Mouse (Mus musculus): ENCODE data around the gene Palb2. TPM values are rescaled to one million over a fixed set of nuclear protein-coding genes. Genes with fewer than 3 reads are reported as not detected.

Gene Palb2
- 1.6 and 2.9 TPM in 2 replicates for polyA plus RNA-seq (2012; rRNA removed)

GRCm38 (mm10) chr7:122132497-122133337 lies at the start of gene Palb2, which contains the start of gene Dctn5:
Gene Palb2 (minus strand): TSS chr7:122132985.
Gene Dctn5 (plus strand): TSS chr7:122133041.

DNA sequence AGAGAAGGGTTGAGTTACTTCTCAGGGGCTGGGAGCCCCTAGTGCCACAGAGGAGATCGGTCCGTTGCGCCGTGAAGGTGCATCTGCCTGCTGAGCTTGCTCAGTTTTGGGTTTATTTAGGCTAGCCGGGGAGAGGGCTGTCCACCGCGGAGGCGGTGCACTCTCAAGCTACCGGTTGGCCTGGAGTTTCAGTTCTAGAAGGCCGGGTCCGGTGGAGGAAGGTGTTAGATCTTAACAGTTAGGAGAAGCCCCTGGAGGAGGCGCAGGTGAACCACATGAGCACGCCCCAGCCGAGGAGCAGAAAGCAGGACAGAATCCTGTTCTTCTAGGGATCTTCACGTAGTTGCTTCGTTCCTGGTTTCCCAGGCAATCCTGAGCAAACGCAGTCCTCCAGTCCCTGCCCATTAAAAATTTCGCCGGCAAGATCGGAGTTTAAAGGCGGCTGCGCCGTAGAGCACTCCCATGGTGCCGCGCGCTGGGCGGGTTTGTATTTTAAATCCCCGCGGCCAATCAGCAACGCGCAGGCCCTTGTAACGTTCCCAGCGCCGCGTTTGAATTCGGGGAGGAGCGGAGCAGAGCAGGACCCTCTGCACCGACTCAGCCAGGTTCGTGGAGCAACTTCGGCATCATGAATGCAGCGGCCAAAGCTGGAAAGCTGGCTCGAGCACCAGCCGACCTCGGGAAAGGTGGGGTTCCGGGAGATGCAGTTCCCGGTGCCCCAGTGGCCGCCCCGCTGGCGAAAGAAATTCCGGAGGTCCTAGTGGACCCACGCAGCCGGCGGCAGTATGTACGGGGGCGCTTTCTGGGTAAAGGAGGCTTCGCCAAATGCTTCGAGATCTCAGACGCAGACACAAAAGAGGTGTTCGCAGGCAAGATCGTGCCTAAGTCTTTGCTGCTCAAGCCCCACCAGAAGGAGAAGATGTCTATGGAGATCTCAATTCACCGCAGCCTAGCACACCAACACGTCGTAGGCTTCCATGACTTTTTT lies 26.4 kb upstream of the Palb2 start, which contains the start of gene Plk1:
Gene Plk1, plus strand, starts transcription at position 525 of the 988 bp plus-strand sequence.

GRCm38 (mm10) chr7:122101747-122102244 lies 31.0 kb downstream of the Palb2 start, which contains the start of gene Ndufab1:
Gene Ndufab1 (minus strand): TSS chr7:122101886.

GRCm38 (mm10) chr7:122066945-122067516 lies 65.8 kb downstream of the Palb2 start, which contains the start of the genes Ubfd1 and Ears2:
Gene Ubfd1 (plus strand): TSS chr7:122067175.
Gene Ears2 (minus strand): TSS chr7:122067263.

Other genes starting within 250 kb of the Palb2 start
- 23.1 and 26.4 TPM in 2 replicates for gene Cog7, start 151.3 kb downstream of the Palb2 start, polyA plus RNA-seq (2012; rRNA removed)
- 124 and 157 TPM in 2 replicates for gene Gga2, start 111.8 kb downstream of the Palb2 start, polyA plus RNA-seq (2012; rRNA removed)
- 35.1 and 48.5 TPM in 2 replicates for gene Ubfd1, start 65.8 kb downstream of the Palb2 start, polyA plus RNA-seq (2012; rRNA removed)
- 22.3 and 25.2 TPM in 2 replicates for gene Ears2, start 65.7 kb downstream of the Palb2 start, polyA plus RNA-seq (2012; rRNA removed)
- gene Ndufab1, start 31.1 kb downstream of the Palb2 start, polyA plus RNA-seq (2012; rRNA removed), result 426 and 1,314 TPM in 2 replicates
- gene Dctn5, start 56 bp upstream of the Palb2 start, polyA plus RNA-seq (2012; rRNA removed), result 66.5 and 81.3 TPM in 2 replicates
- gene Plk1, start 26.5 kb upstream of the Palb2 start, polyA plus RNA-seq (2012; rRNA removed), result 14.8 and 25.1 TPM in 2 replicates
- 0.07 TPM in 1 of 2 replicates, not detected in the other for gene Ern2, start 53.2 kb upstream of the Palb2 start, polyA plus RNA-seq (2012; rRNA removed)
- gene Chp2, start 86.5 kb upstream of the Palb2 start, polyA plus RNA-seq (2012; rRNA removed), result 11.6 and 12.3 TPM in 2 replicates
- 8.1 and 8.9 TPM in 2 replicates for gene Prkcb, start 155.8 kb upstream of the Palb2 start, polyA plus RNA-seq (2012; rRNA removed)

Measured in ovary, adult 2 months (tissue).